Mouse (Mus musculus) testis, adult 2 months (tissue): ENCODE data around the gene Alms1.

Experiments
- CTCF ChIP-seq: fragments of 200-500 bp; IDR thresholded peaks from 2 replicates; pipeline ENCODE4 v1.5.1; 2012; ENCODE audit warnings: low read depth, mild to moderate bottlenecking, inconsistent platforms, low read length, moderate library complexity; ENCODE audit not compliant: control insufficient read depth, insufficient read depth, insufficient replicate concordance
- POLR2A ChIP-seq: fragments of 200-500 bp; IDR thresholded peaks from 2 replicates; pipeline ENCODE4 v1.6.1; 2012; ENCODE audit warnings: low read depth, mild to moderate bottlenecking, inconsistent platforms, low read length, moderate library complexity; ENCODE audit not compliant: control insufficient read depth

GRCm38 (mm10) chr6:85624511-85624910 is 37.2 kb downstream of the Alms1 start:
- TF ChIP-seq CTCF (no peak), POLR2A (no peak)
